Mouse (Mus musculus): ENCODE measurements around the gene Hsd17b12.

- no peak for TF ChIP-seq POLR2A (IDR thresholded peaks at IDR 0.05; ENCODE audit: borderline replicate concordance, extremely low read depth, low read depth, low read length)
- no peak for TF ChIP-seq CTCF (IDR thresholded peaks at IDR 0.05; ENCODE audit: insufficient read depth, low read length)
Measured at GRCm38 (mm10) chr2:94024637-94025036, 133.1 kb downstream of the Hsd17b12 start.
